Mouse (Mus musculus): Measurements from ENCODE around the gene Ap5s1. TPM values are rescaled to one million over a fixed set of nuclear protein-coding genes. Genes with fewer than 3 reads are reported as not detected.

Gene Ap5s1
- 10 to 100 TPM; 16.9 to 25.8 TPM for total RNA-seq (2021)
- long read RNA-seq, experiment 1, transcript Ap5s1-205 (2 exons, 868 nt): major isoform, 16 of 24 reads
- long read RNA-seq, experiment 1, transcript Ap5s1-203 (3 exons, 1,521 nt): minor isoform, 5 of 24 reads
- long read RNA-seq, experiment 1, partial matches to known transcripts: 1 of 24 reads
- long read RNA-seq, experiment 1, other reads (novel, unspliced or antisense): 0 of 24 reads
- long read RNA-seq, experiment 2, transcript Ap5s1-203 (3 exons, 1,521 nt): major isoform, 13 of 23 reads
- long read RNA-seq, experiment 2, partial matches to known transcripts: 3 of 23 reads
- long read RNA-seq, experiment 2, other reads (novel, unspliced or antisense): 2 of 23 reads

DNA sequence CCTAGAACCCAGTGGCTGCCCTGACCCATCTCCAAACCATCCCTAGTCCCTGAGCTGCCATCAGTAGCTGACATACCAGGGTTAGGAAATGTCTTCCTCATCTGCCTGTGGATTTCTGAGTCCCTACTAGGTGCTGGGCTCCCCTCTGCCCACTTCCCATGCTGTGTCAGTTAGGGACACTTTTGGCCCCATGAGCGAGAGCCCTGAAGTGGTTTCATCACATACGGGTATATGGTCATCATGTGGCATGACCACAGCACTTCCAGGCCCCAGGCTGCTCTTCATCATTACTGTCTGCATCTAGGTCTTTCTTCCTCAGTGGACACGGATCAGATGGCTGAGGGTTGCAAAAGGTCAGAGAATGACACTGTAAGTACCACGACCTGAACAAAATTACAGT is at the start of gene Ap5s1:
Gene Ap5s1, plus strand, starts transcription at position 301 of the 400 bp plus-strand sequence.
- no peak for DNase-seq

- DNase-seq: peak; percentile 51
Observed at GRCm38 (mm10) chr2:131159491-131159910, 47.4 kb upstream of the Ap5s1 start.

DNA sequence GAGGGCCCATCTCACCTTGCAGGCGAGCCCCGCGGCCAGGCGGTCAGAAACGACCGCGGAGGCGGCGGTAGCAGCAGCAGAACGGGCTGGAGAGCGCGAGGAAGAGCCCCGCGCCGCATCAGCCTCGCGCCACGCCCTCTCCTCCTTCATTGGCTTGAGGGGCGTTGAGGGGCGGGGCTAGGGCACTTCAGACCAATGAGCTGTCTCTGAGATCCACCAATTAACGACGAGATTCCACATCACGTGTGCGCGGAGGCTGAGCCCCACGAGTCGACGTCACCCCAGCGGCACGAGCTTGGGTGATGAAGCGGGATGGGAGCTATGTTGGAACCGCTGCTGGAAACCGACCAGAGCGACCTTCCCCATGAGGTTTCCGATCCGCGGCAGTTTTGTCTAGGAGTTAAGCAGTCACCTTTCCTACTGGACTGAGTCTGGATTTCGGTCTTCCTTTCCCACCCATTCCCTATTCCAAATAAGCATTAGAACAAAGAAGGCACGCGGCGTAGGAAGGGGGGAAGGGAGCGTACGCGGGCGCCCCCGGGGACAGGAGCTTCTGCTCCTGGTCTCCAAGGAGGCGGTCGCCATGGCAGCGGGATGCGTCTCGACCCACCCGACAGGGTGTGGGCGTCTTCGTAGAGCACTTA is 46.8 kb upstream of the Ap5s1 start, which contains the start of gene 1700037H04Rik:
Gene 1700037H04Rik, minus strand, starts transcription at position 144 of the 644 bp plus-strand sequence.
- DNase-seq: peak; percentile 96

DNA sequence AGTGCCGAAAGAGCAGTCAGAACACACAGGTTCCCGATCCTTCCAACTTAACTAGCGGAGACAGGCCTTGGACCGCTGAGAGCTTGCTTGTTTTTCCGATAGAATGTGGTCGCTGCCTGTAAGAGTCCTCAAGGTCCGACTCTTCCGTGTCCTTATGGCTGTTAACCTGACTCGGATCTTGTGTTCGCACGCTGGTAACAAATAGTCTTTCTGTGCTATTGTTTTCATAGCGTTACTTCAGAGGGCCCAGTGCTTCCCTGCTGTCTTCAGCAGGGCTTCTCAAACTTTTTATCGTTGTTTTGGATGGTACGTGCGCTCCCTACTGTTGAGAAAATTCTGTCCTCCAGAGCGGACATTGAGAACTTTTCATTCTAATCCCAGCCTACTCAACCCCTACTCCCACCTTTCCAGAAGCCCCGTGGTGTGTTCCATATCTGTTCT is 46.2 kb upstream of the Ap5s1 start:
- peak; percentile 34 for DNase-seq

- DNase-seq: no peak
Observed at GRCm38 (mm10) chr2:131163924-131164323, 43.0 kb upstream of the Ap5s1 start.

GRCm38 (mm10) chr2:131166172-131166571 is 40.7 kb upstream of the Ap5s1 start:
- DNase-seq: no peak

GRCm38 (mm10) chr2:131167984-131168383 is 38.9 kb upstream of the Ap5s1 start:
- no peak for DNase-seq

DNA sequence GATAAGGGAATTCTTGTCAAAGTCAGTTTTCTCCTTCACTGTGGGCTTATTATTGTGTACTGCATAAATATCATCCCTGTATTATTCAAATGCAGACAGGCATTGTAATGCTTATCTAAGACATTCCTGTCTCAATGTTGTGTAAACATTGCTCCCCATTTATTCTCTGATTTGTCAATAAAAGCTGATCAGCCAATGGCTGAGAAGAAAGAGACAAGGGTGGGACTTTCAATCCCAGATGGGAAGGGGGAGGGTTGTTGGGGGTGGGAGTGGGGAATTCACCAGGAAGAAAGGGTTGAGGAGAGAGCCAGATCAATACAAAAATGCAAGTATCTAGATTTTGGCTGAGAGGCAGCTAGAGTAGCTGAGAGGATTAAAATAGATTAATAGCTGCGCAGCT is 38.0 kb upstream of the Ap5s1 start:
- DNase-seq: no peak

GRCm38 (mm10) chr2:131170936-131171335 is 35.9 kb upstream of the Ap5s1 start:
- DNase-seq: no peak

- DNase-seq: peak; percentile 81
Observed at GRCm38 (mm10) chr2:131171401-131172104, 35.3 kb upstream of the Ap5s1 start.

- no peak for DNase-seq
Observed at GRCm38 (mm10) chr2:131172322-131172721, 34.6 kb upstream of the Ap5s1 start.

DNA sequence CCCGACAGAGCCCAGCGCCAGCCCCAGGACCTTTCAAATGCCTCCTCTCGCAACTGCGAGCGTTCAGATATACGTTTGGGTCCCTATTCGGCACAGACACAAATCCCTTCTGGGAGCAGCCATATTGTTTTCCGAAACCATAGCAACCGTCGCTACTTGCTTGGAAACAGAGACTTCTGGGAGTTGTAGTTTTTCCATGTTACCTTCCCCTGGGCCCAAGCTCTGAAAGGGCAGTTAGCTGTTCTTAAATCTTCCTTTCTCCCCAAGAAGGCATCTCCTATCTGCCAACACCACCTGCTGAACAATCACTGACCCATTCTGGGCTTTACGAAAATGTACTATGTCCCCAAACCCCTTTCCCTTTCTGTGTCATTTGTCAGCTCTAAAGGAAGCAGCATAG is 32.2 kb upstream of the Ap5s1 start:
- DNase-seq: peak; percentile 68

DNA sequence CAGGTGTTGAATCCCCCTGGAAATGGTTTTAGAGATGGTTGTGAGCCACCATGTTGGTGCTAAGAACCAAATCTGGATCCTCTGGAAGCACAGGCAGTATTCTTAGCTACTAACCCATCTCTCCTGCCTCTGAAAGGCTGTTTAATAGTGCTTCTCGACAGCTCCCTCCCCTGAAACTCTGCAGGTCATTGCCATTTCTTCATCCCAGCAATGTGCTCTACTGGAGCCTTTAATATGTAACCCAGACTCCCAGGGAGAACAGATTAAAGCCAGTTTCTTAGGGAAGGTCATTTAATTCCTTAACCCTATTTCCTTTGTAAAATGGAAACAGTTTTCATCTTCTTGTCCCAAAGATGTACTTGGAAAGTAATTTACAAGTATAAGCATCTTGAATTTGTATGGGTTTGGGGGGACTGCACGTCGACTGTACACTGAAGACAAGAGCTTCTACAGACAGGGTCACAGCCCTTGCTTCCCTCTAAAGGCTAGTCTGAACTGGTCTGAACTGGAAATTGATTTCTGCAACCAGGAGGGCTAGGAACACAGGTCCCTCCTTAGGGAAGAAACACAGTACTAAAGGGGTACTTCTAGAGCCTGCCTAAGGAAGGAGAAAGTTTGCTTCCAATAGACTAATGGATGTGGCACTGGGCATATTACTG is 31.5 kb upstream of the Ap5s1 start:
- DNase-seq: no peak

GRCm38 (mm10) chr2:131175945-131176309 is 31.0 kb upstream of the Ap5s1 start:
- no peak for DNase-seq

DNA sequence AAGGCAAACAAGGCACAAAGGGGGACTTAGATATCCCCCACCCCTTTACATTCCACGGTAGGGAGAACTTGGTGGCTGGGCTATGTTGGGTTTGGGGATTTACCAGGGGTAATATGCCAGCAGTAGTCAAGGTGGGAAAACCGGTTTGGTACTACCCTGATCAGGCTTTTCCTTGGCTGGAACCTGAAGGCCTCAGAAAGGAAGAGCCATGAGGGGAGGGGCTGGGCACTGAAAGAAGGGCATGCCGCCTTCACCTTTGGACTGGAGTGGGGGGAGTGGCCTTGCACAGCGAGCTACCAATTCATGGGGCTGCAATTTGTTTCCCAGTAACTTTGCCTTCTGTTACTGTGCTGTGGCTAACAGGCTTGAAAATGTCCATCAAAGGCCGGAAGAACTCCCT is 30.4 kb upstream of the Ap5s1 start:
- DNase-seq: peak; percentile 57

- no peak for DNase-seq
Observed at GRCm38 (mm10) chr2:131177932-131178331, 28.9 kb upstream of the Ap5s1 start.

DNA sequence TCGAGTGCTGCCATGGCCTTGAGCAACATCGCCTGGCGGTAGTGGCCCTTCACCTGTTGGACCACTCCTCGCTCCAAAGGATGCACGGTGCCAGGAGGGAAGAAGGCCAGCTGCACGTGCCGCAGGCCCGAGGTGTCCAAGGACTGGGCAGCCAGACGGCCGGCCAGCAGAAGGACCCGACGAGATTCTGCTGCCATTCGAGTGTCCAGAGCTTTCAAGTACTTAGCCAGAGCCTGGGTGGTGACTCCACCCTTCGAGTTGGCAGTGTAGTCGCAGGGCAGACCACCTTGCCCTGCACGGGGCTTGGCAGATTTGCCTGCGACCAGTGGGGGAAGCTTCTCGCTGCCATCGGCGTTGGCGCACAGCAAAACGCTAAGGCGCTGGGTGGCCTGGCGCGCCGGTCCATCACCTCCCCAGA is 28.0 kb upstream of the Ap5s1 start:
- peak; percentile 58 for DNase-seq

- DNase-seq: peak; percentile 63
Observed at GRCm38 (mm10) chr2:131179246-131179886, 27.5 kb upstream of the Ap5s1 start.

GRCm38 (mm10) chr2:131179990-131180587 is 26.8 kb upstream of the Ap5s1 start, which contains the start of gene Cenpb:
Gene Cenpb (minus strand): TSS chr2:131180067.
- DNase-seq: peak; percentile 93

- no peak for DNase-seq
Observed at GRCm38 (mm10) chr2:131186343-131186742, 20.5 kb upstream of the Ap5s1 start.
